Mouse (Mus musculus) left cerebral cortex, adult 18-20 months (tissue): ENCODE data around the gene Neil3. TPM values are rescaled to one million over a fixed set of nuclear protein-coding genes. Genes with fewer than 3 reads are reported as not detected.
"Not testable (repeated sequence)": the region's sequence is repeated elsewhere in the genome, so short reads cannot be mapped to it uniquely, and the experiment has no call there.

ENCODE experiments used
- DNase-seq, 2 experiments: peaks; one replicate each; pipeline ENCODE4 v3.0.0; 2021 to 2022; ENCODE audit warnings: low spot score in 2 of 2, mixed read lengths in 1 of 2
- total RNA-seq, 2 experiments: library from RNA; stranded (reverse); gene quantifications; 2 replicates each; pipeline ENCODE4 v1.2.3; 2021

Neil3 gene
- total RNA-seq, 2 experiments from 2014 or later = not detected

- DNase-seq = not testable (repeated sequence)
Observed at GRCm38 (mm10) chr8:53538049-53538448, 100.8 kb downstream of the Neil3 start.

Other genes starting within 250 kb of the Neil3 start
- gene Aga, start 127.3 kb downstream of the Neil3 start, total RNA-seq = 1 to 10 TPM; 7.0 to 7.2 TPM